Mouse (Mus musculus) macrophage (primary cell): ENCODE measurements around the gene Prrx2. TPM values are rescaled to one million over a fixed set of nuclear protein-coding genes. Genes with fewer than 3 reads are reported as not detected.

ENCODE experiments used
- H3K27ac ChIP-seq: fragments of 350-480 bp; formaldehyde crosslinking; 2 replicates; pipeline ENCODE4 v1.9.0; 2021
- H3K36me3 ChIP-seq: fragments of 350-480 bp; formaldehyde crosslinking; 2 replicates; pipeline ENCODE4 v1.9.0; 2021; ENCODE audit errors: inconsistent target
- H3K4me3 ChIP-seq: fragments of 350-480 bp; formaldehyde crosslinking; 2 replicates; pipeline ENCODE4 v1.9.0; 2021; ENCODE audit errors: inconsistent target
- H3K79me2 ChIP-seq: fragments of 350-480 bp; formaldehyde crosslinking; 2 replicates; pipeline ENCODE4 v1.9.0; 2021; ENCODE audit errors: inconsistent target
- WGBS: methylation state at CpG from one replicate; pipeline ENCODE4 v1.1.7; 2026; ENCODE audit warnings: inconsistent platforms; ENCODE audit not compliant: missing documents; 5-methylcytosine and 5-hydroxymethylcytosine counted together
- polyA plus RNA-seq: library from polyadenylated mRNA; stranded (reverse); fragments of 250-400 nt; gene quantifications from 3 replicates; pipeline ENCODE4 v1.2.4, GENCODE M21; 2018; ENCODE audit warnings: inconsistent platforms

The Prrx2 gene
- polyA plus RNA-seq, 1 experiment from 2014 or later = not detected

DNA sequence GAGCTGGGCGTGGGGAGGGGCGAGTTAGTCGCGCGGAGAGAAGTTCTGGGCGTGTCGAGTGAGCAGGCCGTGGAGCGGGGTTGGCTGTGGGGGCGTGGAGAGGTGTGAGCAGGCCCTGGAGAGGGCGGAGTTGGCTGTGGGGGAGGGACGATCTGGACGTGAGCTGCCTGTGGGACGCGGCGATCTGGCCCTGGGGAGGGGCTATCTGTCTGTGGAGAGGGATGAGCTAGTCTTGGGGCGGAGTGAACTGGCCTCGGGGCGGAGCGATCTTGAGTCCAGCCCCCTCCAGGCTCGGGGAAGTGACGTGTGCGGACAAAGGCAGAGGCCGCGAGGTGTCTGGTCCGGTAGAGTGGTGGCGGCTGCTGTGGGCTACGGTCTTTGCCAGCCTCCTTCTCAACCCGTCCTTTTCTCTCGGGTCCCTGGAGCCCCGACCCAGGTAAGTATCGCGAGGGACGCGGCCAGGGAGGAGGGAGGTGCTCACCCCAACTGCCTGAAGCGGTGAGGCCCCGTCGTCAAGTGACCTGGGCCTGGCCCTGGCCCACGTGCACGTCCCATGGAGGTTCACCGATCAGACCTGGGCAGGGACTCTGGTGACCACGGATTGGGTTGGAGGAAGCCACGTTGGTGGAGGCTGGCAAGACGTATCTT lies 27.0 kb upstream of the Prrx2 start, which contains the start of gene Ntmt1:
Ntmt1 (plus strand) TSS at position 179 of the 648 bp plus-strand sequence.
- Histone ChIP-seq H3K27ac (peak within 1 kb of the TSS; percentile 36), H3K4me3 (peak within 1 kb of the TSS; percentile 68), H3K36me3 (no peaks in the 10 kb centered on the region), H3K79me2 (peaks cover 48% of the 10 kb centered on the region)
- WGBS = 2% methylated on average over 44 of the region's 44 CpGs

DNA sequence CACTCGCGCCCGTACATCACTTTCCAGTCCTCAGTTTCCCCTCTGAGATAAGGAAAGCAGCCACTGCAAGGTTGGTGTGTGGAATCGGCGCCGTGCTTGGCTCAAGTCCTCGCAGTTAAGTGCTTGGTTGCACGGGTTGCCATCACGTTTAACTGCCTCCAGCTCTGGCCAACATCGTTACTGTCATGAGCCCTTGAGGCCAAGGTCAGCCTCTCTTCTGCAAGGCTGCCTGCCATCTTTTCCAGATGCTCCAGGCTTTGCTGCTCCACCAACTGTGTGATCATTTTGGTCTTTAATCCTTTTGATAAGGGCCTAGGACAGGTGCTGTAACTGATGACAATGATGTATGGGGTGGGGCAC lies 26.5 kb upstream of the Prrx2 start:
- Histone ChIP-seq H3K27ac (peak overlapping the region; percentile 36), H3K79me2 (peaks cover 53% of the 10 kb centered on the region), H3K4me3 (peak overlapping the region; percentile 68), H3K36me3 (0 out of 2 replicates have a peak, but pooled peaks cover 3% of the 10 kb centered on the region)
- WGBS = 3% methylated on average over 10 of the region's 10 CpGs

DNA sequence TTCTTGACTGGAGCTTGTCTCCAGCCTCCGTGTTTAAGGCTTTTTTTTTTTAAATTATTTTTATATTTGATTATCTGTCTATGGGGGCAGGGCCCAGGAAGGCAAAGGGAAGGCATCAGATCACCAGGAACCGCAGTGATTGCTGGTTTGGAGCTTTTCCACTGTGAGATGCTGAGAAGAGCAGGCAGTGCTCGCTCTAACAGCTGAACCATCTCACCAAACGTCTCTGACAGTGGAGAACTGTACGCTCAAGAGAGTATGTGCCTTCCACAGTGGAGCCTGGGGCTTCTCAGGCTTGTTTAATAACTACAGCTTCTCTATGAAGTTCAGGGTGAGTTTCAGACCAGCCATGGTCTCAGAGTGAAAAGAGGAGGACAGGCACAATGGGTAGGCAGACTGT lies 25.3 kb upstream of the Prrx2 start:
- WGBS = 89% methylated on average over 5 of the region's 5 CpGs
- H3K36me3 ChIP-seq = 0 out of 2 replicates have a peak, but pooled peaks cover 5% of the 10 kb centered on the region
- H3K79me2 ChIP-seq = peaks cover 53% of the 10 kb centered on the region
- H3K27ac ChIP-seq = no peak overlapping the region
- no peak overlapping the region for H3K4me3 ChIP-seq

DNA sequence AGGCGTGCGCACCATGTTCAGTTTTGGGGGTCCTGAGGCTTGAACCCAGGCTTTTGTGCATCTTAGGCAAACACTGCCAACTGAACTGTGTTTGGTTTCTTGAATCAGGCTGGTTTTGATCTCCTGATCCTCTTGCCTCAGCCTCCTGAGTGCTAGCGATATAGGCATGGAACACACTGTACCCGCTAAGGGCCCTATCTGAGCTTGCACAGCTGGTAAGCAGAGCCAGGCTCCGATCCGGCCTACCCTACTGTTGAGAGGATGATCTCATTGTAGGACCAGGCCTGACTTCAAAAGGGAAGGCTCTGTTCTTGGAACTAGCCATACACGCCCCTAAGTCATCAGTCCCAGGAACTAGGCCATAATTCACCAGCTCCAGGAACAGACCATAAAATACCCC lies 24.2 kb upstream of the Prrx2 start:
- H3K36me3 ChIP-seq = 0 out of 2 replicates have a peak, but pooled peaks cover 5% of the 10 kb centered on the region

GRCm38 (mm10) chr2:30816383-30816782 lies 18.4 kb upstream of the Prrx2 start:
- Histone ChIP-seq H3K36me3 (peaks cover 14% of the 10 kb centered on the region; the same call in 1 of the 2 replicates), H3K27ac (no peak overlapping the region), H3K79me2 (peaks cover 17% of the 10 kb centered on the region; the same call in 1 of the 2 replicates), H3K4me3 (no peak overlapping the region)
- 91% methylated on average over 1 of the region's 1 CpGs for WGBS

More for the DNA sequence above, 24.2 kb upstream of the Prrx2 start:
- no peak overlapping the region for H3K4me3 ChIP-seq
- H3K79me2 ChIP-seq = peaks cover 53% of the 10 kb centered on the region
- 97% methylated on average over 7 of the region's 7 CpGs for WGBS
- H3K27ac ChIP-seq = no peak overlapping the region

DNA sequence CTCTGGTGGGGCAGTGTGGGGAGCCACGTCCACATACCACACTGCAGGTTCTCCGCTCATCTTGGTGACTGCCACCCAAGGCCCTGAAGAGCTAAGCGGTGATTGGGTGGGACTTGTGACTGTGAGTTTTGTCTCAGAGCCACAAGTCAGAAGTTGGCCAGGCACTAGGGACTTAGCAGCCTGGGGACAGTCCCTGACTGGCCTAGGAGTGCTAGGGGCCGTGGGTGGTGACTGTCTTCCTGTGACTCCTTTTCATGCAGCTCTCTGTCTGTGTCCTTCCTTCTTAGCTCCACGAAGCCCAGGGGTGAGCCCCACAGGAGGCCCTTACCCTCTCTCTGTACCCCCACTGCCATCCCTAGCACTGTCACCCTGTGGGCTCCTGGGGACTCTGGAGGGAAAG lies 14.9 kb upstream of the Prrx2 start:
- 94% methylated on average over 5 of the region's 5 CpGs for WGBS

DNA sequence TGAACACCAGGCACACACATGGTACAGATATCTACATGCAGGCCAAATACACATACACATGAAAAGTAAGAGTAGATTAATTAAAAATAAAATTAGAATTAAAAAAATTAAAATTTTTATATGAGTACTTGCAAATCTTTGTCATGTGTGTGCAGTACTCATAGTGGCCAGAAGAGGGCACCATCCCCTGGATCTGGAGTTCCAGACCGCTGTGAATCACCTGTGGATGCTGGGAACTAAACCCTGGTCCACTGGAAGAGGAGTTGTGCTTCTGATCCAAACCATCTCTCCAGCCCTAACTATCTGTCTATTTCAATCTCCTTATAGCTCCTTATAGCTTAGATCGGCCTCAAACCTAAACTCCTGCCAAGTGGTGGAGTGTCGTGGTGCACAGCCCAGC lies 13.7 kb upstream of the Prrx2 start:
- H3K4me3 ChIP-seq = no peak overlapping the region
- 100% methylated on average over 3 of the region's 3 CpGs for WGBS
- no peak overlapping the region for H3K27ac ChIP-seq
- peaks cover 8% of the 10 kb centered on the region for H3K79me2 ChIP-seq
- peaks cover 47% of the 10 kb centered on the region for H3K36me3 ChIP-seq

More for the DNA sequence above, 14.9 kb upstream of the Prrx2 start:
- 0 out of 2 replicates have a peak overlapping the region, but pooled peaks have one; percentile 7 for H3K27ac ChIP-seq
- H3K36me3 ChIP-seq = peaks cover 35% of the 10 kb centered on the region
- no peaks in the 10 kb centered on the region; the same call in 1 of the 2 replicates for H3K79me2 ChIP-seq
- no peak overlapping the region for H3K4me3 ChIP-seq

DNA sequence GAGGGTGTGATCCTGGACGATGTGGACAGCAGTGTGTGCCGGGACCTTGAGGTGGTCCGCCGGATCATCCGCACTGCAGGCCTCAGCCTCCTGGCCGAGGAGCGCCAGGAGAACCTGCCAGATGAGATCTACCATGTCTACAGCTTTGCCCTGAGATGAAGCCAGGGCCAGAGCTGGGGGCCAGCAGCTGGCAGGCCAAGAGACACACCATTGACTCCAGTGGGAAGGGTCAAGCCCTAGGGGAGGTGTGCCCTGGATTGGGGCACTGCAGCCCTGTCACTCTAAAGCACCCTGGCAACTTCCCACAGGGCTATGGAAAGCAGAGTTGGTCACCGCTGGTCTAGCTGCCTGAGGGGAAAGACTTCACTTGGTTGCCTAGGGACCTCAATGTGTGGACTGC lies 12.3 kb upstream of the Prrx2 start:
- WGBS = 91% methylated on average over 8 of the region's 8 CpGs
- Histone ChIP-seq H3K79me2 (peaks cover 22% of the 10 kb centered on the region), H3K27ac (no peak overlapping the region), H3K4me3 (no peak overlapping the region), H3K36me3 (peaks cover 49% of the 10 kb centered on the region)

DNA sequence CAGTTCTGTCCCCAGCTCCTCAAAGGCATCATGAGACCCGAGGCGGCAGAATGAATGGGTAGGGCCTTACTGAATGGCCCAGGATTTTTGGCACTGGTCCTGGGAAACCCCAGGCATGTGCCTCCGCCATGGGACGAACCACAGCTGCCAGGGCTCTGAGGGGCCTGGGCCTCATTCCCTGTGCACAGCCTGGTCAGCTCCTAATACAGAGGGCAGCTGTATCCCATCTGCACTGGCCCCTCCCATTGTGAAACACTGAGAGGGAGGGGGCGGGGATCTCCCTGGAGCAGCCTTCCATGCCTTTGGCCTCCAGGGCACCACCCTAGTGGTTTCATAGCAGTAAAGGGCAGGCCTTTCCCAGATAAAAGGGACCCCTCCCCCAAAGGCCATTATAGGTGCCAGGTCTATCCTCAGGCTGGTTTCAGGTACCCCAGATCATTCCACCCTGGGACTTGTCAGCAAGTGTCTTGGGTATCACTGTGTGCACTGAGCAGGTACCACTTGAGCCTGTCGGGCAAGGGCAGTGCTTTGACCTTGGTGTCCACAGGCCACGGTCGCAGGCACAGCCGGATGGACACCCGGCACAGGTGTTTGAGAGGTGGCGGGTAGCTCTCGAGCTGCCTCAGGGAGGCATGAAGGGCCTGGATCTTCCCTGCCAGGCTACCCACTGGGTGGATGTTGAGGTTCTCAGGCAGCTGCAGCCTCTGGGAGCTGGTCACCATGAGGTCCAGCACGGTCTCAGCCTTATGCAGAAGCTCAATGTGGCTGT lies 11.2 kb upstream of the Prrx2 start:
- Histone ChIP-seq H3K27ac (no peak overlapping the region), H3K36me3 (peaks cover 49% of the 10 kb centered on the region), H3K4me3 (no peak overlapping the region), H3K79me2 (peaks cover 27% of the 10 kb centered on the region)
- WGBS = 96% methylated on average over 13 of the region's 13 CpGs

DNA sequence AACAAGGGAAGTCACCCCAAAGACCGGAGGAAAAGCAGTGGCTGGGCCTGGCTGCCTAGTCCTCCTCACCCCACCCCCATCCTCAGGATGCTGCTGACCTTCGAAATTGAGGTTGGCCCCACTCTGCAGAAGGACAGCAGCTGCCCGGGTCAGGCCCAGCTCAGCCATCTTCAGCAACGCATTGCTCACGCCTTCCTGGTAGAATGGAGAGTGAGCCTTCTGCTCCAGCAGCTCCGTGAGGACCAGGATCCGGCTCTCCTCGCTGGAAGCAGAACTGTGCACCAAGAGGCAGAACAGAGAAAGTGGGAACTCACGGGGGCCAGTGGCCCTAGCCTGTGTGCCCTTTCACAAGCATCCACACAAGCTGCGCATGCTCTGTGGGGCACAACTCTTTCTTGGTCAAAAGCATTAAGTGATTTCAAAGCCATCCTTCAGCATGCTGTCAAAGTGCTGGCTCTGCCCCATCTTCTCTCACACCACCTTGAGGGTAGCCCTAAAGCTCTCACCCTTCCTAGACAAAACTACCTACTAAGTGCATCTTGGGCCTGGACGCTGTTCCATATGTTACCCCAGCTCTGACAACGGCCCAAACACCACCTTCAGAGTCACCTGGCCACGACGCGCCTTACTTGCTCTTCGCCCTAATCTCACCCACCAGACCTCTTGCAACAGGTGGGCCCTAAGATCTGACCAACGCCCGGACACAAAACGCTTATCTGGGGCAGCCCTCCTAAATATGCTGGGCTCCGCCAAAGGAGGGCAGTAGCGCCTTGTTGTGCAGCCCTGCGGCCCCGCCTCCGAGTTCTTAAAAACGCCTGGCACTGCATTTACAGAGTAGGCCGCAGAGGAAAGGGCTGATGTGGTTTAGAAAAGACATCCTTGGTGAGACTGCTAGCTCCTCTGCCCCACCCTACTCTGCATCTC lies 7.7 kb upstream of the Prrx2 start:
- Histone ChIP-seq H3K79me2 (peaks cover 27% of the 10 kb centered on the region), H3K4me3 (peak overlapping the region; percentile 95), H3K36me3 (peaks cover 43% of the 10 kb centered on the region), H3K27ac (peak overlapping the region; percentile 55)
- 33% methylated on average over 26 of the region's 26 CpGs for WGBS

DNA sequence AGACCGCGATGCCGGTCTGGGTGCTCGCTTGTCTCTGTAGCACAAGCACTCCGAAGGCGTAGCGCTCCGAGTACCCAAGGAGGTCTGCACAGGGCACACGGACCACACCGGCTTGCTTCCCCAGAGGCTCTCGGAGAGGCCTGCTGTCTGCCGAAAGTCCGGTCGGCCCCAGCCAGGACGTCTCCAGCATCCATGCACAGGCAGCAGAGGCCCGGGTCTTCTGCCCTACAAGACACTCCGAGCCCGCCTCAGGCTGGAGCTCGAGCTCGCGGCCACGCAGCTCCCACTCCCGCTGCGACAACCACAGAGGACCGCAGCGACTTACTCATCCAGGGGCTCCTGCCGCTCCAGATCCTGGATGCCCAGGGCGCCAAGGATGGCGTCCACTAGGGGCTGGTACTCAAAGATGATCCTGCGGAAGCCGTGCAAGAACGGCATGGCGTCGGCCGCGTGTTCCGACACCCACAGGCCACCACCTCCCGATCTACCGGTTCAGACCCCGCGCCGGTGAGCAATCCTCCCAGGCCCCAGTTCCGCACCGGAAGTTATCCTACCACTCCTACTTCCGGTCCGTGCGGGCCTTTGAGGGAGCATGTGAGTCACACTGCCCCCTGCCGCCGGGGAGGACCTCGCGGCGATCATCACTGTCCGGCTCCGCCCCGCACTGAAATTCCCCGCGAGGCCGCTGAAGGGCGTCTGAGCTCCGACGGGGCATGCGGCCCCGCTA lies 6.9 kb upstream of the Prrx2 start:
- H3K36me3 ChIP-seq = peaks cover 37% of the 10 kb centered on the region
- peaks cover 27% of the 10 kb centered on the region for H3K79me2 ChIP-seq
- peak overlapping the region; percentile 95 for H3K4me3 ChIP-seq
- peak overlapping the region; percentile 55 for H3K27ac ChIP-seq
- under 1% methylated on average over 63 of the region's 63 CpGs for whole genome bisulfite sequencing

- H3K36me3 ChIP-seq = peaks cover 23% of the 10 kb centered on the region
- H3K27ac ChIP-seq = no peak overlapping the region
- H3K79me2 ChIP-seq = peaks cover 27% of the 10 kb centered on the region
- no peak overlapping the region for H3K4me3 ChIP-seq
- 26% methylated on average over 5 of the region's 5 CpGs for WGBS
Observed at GRCm38 (mm10) chr2:30829315-30829714, 5.5 kb upstream of the Prrx2 start.

GRCm38 (mm10) chr2:30830283-30830795 lies 4.4 kb upstream of the Prrx2 start, which contains the start of gene Asb6:
Gene Asb6, minus strand, starts transcription at chr2:30830333.
- Histone ChIP-seq H3K27ac (no peak within 1 kb of the TSS), H3K4me3 (no peak within 1 kb of the TSS), H3K36me3 (peaks cover 13% of the 10 kb centered on the region), H3K79me2 (peaks cover 27% of the 10 kb centered on the region)
- WGBS = 80% methylated on average over 4 of the region's 4 CpGs
